Mouse (Mus musculus) spleen, adult 12 weeks (tissue): ENCODE results near the gene Rubcn.

Source experiments
- DNase-seq: peaks from one replicate; pipeline ENCODE4 v3.0.0; 2022; ENCODE audit warnings: low spot score

Rubcn gene

DNA sequence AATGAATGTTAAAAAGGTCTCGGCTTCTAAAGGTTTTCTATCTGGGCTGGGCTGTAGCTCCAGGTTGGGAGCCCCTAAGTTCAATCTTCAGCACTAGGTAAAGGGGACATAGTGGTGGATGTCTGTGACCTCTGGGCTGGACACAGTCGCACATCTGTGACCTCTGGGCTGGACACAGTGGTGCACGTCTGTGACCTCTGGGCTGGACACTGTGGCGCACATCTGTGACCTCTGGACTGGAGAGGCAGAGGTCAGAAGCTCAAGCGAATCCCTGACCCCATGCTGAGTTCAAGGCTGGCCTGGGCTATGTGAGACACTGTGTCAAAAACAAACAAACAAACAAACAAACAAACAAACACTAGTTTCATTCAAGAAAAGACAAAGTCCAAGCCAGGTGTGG lies 7.3 kb downstream of the Rubcn start:
- no peak for DNase-seq

DNA sequence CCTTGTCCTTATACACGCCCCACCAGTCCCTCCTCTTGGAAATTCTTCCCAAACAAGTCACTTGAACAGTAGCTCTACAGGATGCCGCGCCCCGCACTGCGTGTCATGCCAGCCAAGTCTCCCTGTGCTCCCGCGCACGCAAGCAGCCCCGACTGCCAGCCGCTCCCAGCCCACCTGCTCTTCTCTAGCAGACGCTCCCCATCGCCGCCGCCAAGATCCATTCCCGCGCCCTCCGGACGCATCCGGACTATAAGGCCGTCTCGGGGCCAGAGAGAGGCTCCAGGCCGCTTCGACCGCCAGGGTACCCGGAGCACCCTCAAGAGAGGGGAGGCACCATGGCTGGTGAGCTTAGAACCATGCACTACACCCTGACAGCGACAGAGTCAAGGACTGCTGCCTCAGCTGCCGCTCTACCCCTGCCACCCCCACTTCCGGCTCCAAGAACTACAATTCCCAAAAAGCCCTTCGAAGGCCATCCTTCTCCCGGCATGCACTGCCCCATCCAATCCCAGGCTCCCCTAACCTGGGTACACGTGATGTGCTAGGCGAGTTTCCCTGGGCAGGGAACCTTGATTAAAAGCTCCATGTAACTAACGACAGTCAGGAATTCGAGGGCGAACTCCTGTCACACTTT lies 9.5 kb downstream of the Rubcn start:
- peak; percentile 72 for DNase-seq

DNA sequence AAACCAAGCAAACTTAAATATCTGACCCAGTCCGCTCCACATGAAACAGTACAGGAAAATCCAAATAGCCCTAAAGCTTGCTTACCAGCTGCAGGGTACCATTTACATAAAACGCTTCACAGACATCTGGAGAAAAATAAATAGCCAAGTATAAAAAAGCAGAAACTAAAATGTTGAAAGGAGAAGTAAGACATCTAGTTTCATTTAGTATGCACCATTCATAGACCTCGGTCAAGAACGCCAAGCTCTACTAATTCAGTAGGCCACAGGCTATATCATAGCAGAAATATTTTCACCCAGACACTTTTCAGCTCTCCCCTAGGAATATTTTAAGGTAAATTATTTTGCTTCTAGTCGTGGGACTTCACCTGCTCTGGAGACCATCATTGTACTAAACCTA lies 10.9 kb downstream of the Rubcn start:
- no peak for DNase-seq

DNA sequence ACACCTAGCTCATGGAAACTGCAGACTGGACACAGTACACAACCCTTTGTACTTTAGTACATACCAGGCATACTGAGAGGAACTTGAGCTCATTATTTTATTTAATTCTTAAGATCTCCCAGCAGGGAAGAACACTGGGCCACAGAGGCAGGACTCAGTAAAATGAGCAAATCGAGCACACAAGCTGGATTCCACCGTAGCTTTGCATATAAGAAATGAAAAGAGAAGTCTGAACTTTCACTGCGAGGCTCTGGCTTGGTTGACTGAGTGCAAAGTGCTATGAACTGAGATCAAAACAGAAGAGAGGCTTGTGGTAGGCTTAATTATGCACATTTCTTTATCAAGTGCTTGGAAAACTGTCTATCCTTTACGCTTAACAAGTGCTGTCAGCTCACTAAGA lies 12.2 kb downstream of the Rubcn start:
- no peak for DNase-seq

- DNase-seq, result no peak
These were observed 15.7 kb downstream of the Rubcn start for GRCm38 (mm10) chr16:32861813-32862385.

DNA sequence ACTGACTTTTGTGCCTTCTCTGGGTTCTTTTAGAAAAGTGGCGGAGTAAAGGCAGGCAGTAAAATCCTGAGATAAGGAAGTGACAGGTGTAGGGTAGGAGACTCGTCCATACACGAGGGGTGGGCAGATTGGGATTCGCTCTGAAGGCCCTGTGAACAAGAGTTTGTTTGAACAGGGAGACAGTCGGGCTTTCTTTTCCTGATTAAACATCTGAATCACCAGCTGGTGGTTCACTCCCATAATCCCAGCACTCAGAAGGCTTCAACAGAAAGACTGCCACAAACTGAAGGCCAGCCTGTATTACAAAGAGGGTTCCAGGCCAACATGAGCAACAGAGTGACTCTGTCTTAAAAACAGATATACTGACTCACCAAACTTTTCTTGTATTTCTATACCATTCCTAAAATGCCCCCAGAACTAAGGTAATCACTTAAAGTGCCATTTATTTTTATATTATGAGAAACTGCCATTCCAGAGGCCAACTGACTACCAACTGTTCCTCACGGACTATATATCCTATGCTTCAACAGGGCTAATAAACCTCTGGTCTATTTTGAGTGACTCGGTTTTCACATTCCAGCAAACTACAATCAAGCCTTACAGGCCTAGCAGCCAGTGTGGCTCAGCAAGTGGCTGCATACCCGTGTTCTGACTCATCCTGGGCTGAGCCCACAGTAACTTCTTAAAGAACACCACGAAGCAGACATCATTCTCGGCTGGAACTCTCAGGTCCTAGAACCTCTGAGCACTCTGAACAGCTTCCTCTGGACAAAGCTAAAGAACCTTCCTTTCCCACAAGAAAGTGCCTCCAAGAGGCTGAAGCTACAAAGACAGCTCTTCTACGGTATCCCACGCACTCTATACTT lies 18.6 kb downstream of the Rubcn start:
- DNase-seq, result no peak

- DNase-seq, result no peak
These were observed 19.2 kb downstream of the Rubcn start for GRCm38 (mm10) chr16:32858356-32858755.

DNA sequence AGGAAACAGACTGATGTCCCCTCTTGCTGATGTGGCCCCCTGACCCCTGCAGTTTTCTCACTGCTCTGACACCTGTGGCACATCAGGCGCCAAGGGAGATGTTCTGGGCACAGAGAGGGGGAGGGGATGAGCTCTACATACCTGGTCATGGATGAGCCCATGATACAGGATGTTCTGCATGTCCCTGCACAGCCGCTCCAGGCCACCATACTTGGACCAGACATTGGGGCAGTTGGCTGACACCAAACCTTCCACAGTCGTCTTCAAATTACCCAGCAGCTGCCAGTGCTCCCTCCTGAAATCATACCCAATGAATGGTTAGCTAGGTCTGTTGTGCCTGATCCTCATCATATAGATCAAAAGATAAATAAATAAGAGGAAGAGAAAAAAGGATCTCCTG lies 20.8 kb downstream of the Rubcn start:
- no peak for DNase-seq

DNA sequence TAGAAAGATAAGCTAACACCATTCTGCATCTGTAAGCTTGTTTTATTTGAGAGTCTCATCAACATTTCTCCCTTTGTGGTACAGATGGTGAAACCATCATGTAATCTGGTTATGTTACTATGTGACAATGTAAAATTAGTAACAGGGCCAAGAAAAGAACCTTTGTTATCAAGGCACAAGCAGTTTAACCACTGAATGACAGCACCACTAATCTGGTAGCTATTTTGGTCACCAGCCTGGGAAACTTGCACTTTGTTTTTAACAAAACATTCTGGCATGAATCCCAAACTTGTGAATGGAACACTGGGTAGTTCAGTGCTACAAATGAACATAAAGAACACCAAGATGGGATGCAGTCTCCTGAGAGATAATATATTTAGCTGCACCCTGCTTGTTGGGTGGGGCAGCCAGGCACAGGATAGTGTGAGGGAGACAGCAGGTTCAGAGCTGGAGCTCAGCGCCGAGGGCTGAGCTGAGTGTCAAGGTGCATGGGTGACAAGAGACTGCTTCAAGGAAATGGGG lies 23.5 kb downstream of the Rubcn start:
- no peak for DNase-seq

DNA sequence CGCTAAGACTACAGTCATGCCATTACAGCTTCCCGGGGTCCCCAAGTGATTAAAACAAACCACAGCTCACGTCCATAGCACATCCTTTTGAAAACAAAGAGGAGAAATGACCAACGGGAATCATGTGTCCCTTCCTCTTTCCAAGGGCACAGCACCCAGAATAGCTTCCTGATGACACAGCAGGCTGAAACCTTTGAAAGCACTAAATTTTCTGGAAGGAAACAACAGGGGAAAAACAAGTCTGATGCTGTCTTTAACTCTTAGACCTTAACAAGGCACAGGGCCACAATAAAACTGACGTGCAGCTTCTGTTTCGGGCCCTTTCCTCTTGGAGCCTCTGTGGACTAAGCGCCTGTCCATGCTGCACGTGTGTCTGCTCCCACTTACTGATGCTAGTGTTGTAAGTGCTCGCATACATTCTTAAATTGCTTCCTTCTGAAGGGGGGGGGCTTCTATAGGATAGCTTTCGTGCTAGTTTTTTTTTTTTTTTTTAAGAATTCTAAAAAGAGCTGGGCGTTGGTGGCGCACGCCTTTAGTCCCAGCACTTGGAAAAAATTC lies 24.0 kb downstream of the Rubcn start:
- no peak for DNase-seq

DNA sequence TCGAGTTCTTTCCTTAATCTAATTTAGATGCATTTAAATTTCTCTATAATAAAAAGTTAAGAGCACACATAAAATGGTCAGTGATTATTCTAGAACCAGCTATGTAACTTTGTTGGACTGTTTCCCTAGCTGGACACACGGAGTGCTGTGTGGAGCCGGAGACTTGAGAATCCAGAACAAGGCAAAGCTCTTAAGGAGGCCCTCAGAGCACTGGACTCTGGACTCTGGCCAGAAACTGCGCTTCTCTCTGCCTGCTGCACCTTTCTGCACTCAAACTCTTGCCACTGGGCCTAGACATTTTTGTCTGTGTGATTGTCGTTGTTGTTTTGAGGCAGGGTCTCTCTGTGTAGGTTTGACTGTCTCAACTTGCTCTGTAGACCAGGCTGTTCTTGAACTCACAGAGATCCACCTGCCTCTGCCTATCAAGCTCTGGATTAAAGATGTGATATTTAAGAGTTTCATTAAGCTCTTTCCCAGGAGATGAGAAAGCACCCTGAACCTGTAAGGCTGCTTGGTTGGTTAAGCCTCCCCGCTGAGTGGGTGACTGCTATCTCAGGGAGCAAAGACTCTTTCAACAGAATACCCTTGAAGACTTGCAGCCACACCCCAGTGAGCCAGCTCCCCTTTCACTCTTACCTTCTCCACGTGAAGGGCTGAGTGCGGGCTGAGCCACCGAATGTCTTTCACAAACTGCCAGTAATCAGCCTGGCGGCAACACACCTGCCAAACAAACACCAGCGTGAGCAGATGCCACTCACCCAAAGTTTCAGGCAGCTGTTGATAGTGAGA lies 28.3 kb downstream of the Rubcn start:
- DNase-seq, result no peak

DNA sequence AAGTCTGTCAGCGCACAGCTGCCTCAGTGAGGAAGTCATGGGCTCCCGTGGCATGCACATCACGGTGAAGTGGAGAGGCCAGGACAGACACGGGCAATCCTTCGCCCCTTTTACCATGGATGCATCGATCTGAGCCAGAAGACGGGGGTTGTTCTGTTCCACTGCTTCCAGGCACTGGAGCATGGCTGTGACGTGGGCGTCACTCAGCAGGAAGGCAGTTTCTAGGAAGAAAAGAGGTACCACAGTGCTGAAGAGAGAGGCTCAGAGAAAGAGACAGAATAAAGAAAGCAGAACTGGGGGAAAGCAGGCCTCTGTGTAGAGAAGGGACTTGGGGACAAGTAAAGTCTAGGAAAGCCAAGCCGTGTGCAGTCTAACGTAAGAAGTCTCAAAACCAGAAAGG lies 30.5 kb downstream of the Rubcn start:
- DNase-seq, result no peak

DNA sequence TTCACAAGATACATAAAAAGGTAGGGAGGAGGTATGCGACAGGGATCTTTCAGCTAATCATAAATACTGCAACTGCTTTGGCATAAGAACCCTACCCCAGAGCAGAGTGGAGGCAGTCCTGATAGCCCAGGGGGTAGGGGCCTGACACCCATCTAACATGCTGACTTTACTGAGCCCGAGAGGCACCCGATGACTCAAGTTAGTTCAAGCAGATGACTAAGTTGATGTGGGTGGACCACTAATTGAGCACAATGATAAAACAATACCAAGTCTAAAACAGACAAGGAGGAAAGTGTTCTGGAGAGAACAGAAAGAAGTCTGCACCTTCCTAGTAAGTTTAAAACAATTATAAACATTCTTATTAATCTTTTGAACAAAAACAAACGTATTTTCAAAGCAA lies 46.1 kb downstream of the Rubcn start:
- no peak for DNase-seq

- no peak for DNase-seq
These were observed 48.5 kb downstream of the Rubcn start for GRCm38 (mm10) chr16:32829104-32829503.

GRCm38 (mm10) chr16:32826521-32826920 lies 51.0 kb downstream of the Rubcn start:
- DNase-seq, result no peak

GRCm38 (mm10) chr16:32825380-32825779 lies 52.2 kb downstream of the Rubcn start:
- no peak for DNase-seq

- DNase-seq, result no peak
These were observed 53.5 kb downstream of the Rubcn start for GRCm38 (mm10) chr16:32824061-32824460.

GRCm38 (mm10) chr16:32823487-32823886 lies 54.1 kb downstream of the Rubcn start:
- no peak for DNase-seq

DNA sequence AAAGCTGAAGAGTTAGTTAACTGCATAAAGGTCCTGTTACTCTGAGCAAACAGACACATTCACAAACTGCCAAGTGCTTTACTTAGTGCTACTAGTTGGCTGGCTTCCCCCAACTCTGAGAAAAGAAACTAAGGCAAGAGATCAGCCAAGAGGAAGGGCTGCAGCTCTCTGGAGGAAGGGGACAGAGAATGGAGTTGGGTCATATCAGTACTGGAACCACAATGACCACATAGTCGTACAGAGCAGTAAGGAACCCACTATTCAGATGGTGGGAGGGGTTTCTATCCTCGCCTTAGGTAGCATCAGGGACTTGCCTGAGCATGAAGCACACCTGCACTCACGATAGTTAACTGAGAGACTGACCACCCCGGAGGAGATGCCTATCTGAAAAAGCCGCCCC lies 54.7 kb downstream of the Rubcn start:
- DNase-seq, result no peak

GRCm38 (mm10) chr16:32822450-32822827 lies 55.1 kb downstream of the Rubcn start:
- no peak for DNase-seq

GRCm38 (mm10) chr16:32821772-32822449 lies 55.7 kb downstream of the Rubcn start:
- no peak for DNase-seq
